12 mouse cellular contexts compared by ENCODE assay signal in genomic region chr7:98534432-98534855, GRCm38 (mm10). TPM values are rescaled to one million over a fixed set of nuclear protein-coding genes. Genes with fewer than 3 reads are reported as not detected.
DNase-seq lines count a peak whose midpoint lies in the region; ATAC-seq and TF ChIP-seq lines count a peak whose summit lies in the region.
"Had no signal": no experiment of that assay in that cellular context is flagged by ENCODE, and none has a peak within 500 bp of the region (broad histone marks: within the 10 kb centered on the region; RNA-seq: fewer than 3 reads in every experiment).

No protein-coding gene starts in this region.

- no peak for TF ChIP-seq CTCF in midbrain, postnatal 0 days (IDR thresholded peaks at IDR 0.05)

- peak; percentile 32 to 41 for DNase-seq in lung, postnatal 4 days
- no peak for DNase-seq in lung, postnatal 36 days
- peak; percentile 52 to 61 for DNase-seq in thymus, postnatal 36 days
- no peak for DNase-seq in left cerebral cortex, adult 9 months (ENCODE audit: low spot score in 2 of 2)
- DNase-seq in midbrain, postnatal 0 days (ENCODE audit: low spot score), result no peak
- DNase-seq in cerebellum, postnatal 14 days, result no peak
- DNase-seq: gastrocnemius, postnatal 25 days; kidney, postnatal 25 days had no signal

- H3K4me2 ChIP-seq in midbrain, postnatal 0 days (ENCODE audit: low read depth, low read length, poor library complexity, severe bottlenecking), result no peak overlapping the region
- H3K4me2 ChIP-seq: hindbrain, embryonic 15.5 days had no signal

- 94% methylated on average over 13 of the region's 13 CpGs for WGBS in midbrain, postnatal 0 days

- no peaks in the 10 kb centered on the region for H3K27me3 ChIP-seq in midbrain, postnatal 0 days (ENCODE audit: insufficient read depth, low read length)
- H3K27me3 ChIP-seq: hindbrain, embryonic 15.5 days had no signal

- no peaks in the 10 kb centered on the region for H3K4me1 ChIP-seq in midbrain, postnatal 0 days (ENCODE audit: insufficient read depth, low read length)

- no peak overlapping the region for H3K27ac ChIP-seq in midbrain, postnatal 0 days (ENCODE audit: low read depth, low read length)
- H3K27ac ChIP-seq: hindbrain, embryonic 15.5 days had no signal

- peak; percentile 71 to 79 for ATAC-seq in hematopoietic stem cell, adult 5-6 weeks (replicated peaks in 1 of 2; ENCODE audit: insufficient read depth in 1 of 2, low FRiP score in 2 of 2, low TSS enrichment in 1 of 2, low read depth in 1 of 2, poor library complexity in 2 of 2, severe bottlenecking in 2 of 2)
- ATAC-seq in neutrophil, adult 5-6 weeks (ENCODE audit: extremely low read depth, insufficient number of reproducible peaks, low FRiP score, poor library complexity, severe bottlenecking), result peak; percentile 50; the same call in 1 of the 2 replicates
- ATAC-seq in midbrain, postnatal 0 days (ENCODE audit: low FRiP score), result no peak

- no peaks in the 10 kb centered on the region for H3K9me3 ChIP-seq in midbrain, postnatal 0 days (ENCODE audit: low read length)
- H3K9me3 ChIP-seq: G1E; hindbrain, embryonic 15.5 days had no signal

- H3K9ac ChIP-seq in midbrain, postnatal 0 days (replicated peaks; ENCODE audit: low read length, poor library complexity, severe bottlenecking), result no peak overlapping the region
- H3K9ac ChIP-seq: hindbrain, embryonic 15.5 days had no signal

- H3K36me3 ChIP-seq in midbrain, postnatal 0 days (ENCODE audit: insufficient read depth, low read length), result no peaks in the 10 kb centered on the region
- H3K36me3 ChIP-seq: G1E; hindbrain, embryonic 15.5 days had no signal

- H3K4me3 ChIP-seq in midbrain, postnatal 0 days (ENCODE audit: low read depth, low read length), result no peak overlapping the region
- H3K4me3 ChIP-seq: hindbrain, embryonic 15.5 days had no signal

RNA-seq across cellular contexts. Expression of gene Lrrc32, which starts 45.4 kb away (rescaled TPM):
- total RNA-seq in hematopoietic stem cell, adult 5-6 weeks (2017), result 0.06 and 0.69 TPM in 2 replicates
- 0.25 and 0.93 TPM in 2 replicates for total RNA-seq in neutrophil, adult 5-6 weeks (2017)
- 7.6 and 9.0 TPM in 2 replicates for total RNA-seq in midbrain, postnatal 0 days (2014; rRNA removed)
- polyA plus RNA-seq in midbrain, postnatal 0 days (2015; fragmentation: Nextera tagmentation; extraction: Ambion mirVana), result 5.2 and 6.0 TPM in 2 replicates
- polyA plus RNA-seq: G1E had no signal

Comparison
In these comparisons a context has a peak if more than half of its experiments do, and no peak if none do; other contexts are left out.
1. DNase-seq: peak in lung, postnatal 4 days (2 of 2) and thymus, postnatal 36 days (2 of 2); none in lung, postnatal 36 days (single experiment), left cerebral cortex, adult 9 months (0 of 2), midbrain, postnatal 0 days (single experiment) and cerebellum, postnatal 14 days (0 of 2).